Comparison of ENCODE assay signal across 25 mouse cellular contexts in genomic region chr5:40901742-40902141, GRCm38 (mm10).
"Had no signal": no experiment of that assay in that cellular context is flagged by ENCODE, and none has a peak within 500 bp of the region (broad histone marks: within the 10 kb centered on the region; RNA-seq: fewer than 3 reads in every experiment).

No protein-coding gene starts in this region.

- ATAC-seq: hindbrain, embryonic 16.5 days; inflammation-experienced regulatory T-cells, adult 6 months; intestine, embryonic 15.5 days; intestine, postnatal 0 days had no signal

- H3K27ac ChIP-seq: gastrocnemius, adult 2 months; heart, embryonic 10.5 days; hindbrain, embryonic 10.5 days; hindbrain, embryonic 12.5 days; hindbrain, embryonic 14.5 days; intestine, embryonic 15.5 days; layer of hippocampus, adult 2 months; limb, embryonic 10.5 days; limb, embryonic 12.5 days; liver, embryonic 13.5 days had no signal

- DNase-seq: gastrocnemius, adult 2 months; gastrocnemius, postnatal 10 days; gastrocnemius, postnatal 25 days; heart, adult 18-20 months; heart, postnatal 10 days; heart, postnatal 4 days; kidney, adult 18-20 months; kidney, adult 8-10 months; kidney, postnatal 10 days; kidney, postnatal 25 days; kidney, postnatal 4 days; liver; liver, embryonic 13.5 days had no signal

- H3K4me3 ChIP-seq: gastrocnemius, adult 2 months; heart, embryonic 10.5 days; heart, embryonic 12.5 days; hindbrain, embryonic 10.5 days; hindbrain, embryonic 12.5 days; intestine, embryonic 15.5 days; layer of hippocampus, adult 2 months; limb, embryonic 10.5 days; limb, embryonic 12.5 days; liver, embryonic 13.5 days had no signal
